Mouse (Mus musculus): ENCODE measurements around the gene Rnf43. TPM values are rescaled to one million over a fixed set of nuclear protein-coding genes. Genes with fewer than 3 reads are reported as not detected.

Gene Rnf43
- total and polyA plus RNA-seq, 3 experiments: 8.7 to 28.4 (median 14.8) TPM

- Histone ChIP-seq H3K36me3 (replicated peaks) (peaks cover 75% of the 10 kb centered on the region), H3K9me3 (replicated peaks) (0 out of 2 replicates have a peak, but pooled peaks cover 2% of the 10 kb centered on the region), H3K4me3 (ENCODE audit: low read depth, low read length) (peak overlapping the region; percentile 67; the same call in 1 of the 2 replicates), H3K4me1 (ENCODE audit: insufficient read depth, low read depth, low read length) (peaks cover 93% of the 10 kb centered on the region), H3K27me3 (ENCODE audit: insufficient read depth, low read length) (no peaks in the 10 kb centered on the region)
- ATAC-seq (ENCODE audit: extremely low read depth, insufficient number of reproducible peaks, low FRiP score, poor library complexity, severe bottlenecking): no peak
- DNase-seq (ENCODE audit: low spot score): no peak
- TF ChIP-seq CTCF (IDR thresholded peaks at IDR 0.05; ENCODE audit: low read depth, low read length): no peak
- no peak for TF ChIP-seq POLR2AphosphoS5 (IDR thresholded peaks at IDR 0.05; ENCODE audit: insufficient replicate concordance, low read depth, low read length)
- no peak for TF ChIP-seq GATA1 (IDR thresholded peaks at IDR 0.05; ENCODE audit: borderline replicate concordance, low read length)
- no peak for TF ChIP-seq GATA2 (IDR thresholded peaks at IDR 0.05; ENCODE audit: borderline replicate concordance, low read depth, low read length)
- no peak for TF ChIP-seq TAL1 (conservative IDR thresholded peaks at IDR 0.05; ENCODE audit: low read depth, low read length)
Measured at GRCm38 (mm10) chr11:87727021-87727420, 64.5 kb downstream of the Rnf43 start.

- TF ChIP-seq GATA2 (IDR thresholded peaks at IDR 0.05; ENCODE audit: borderline replicate concordance, low read depth, low read length): no peak
- 0 out of 2 replicates have a peak, but pooled peaks have one; percentile 11 for TF ChIP-seq TAL1 (conservative IDR thresholded peaks at IDR 0.05; ENCODE audit: low read depth, low read length)
- no peak for ATAC-seq (ENCODE audit: extremely low read depth, insufficient number of reproducible peaks, low FRiP score, poor library complexity, severe bottlenecking)
- peaks cover 95% of the 10 kb centered on the region for H3K4me1 ChIP-seq (ENCODE audit: insufficient read depth, low read depth, low read length)
- no peak for DNase-seq (ENCODE audit: low spot score)
- H3K36me3 ChIP-seq (replicated peaks): peaks cover 78% of the 10 kb centered on the region
- H3K27me3 ChIP-seq (ENCODE audit: insufficient read depth, low read length): no peaks in the 10 kb centered on the region
- H3K9me3 ChIP-seq (replicated peaks): 0 out of 2 replicates have a peak, but pooled peaks cover 2% of the 10 kb centered on the region
- H3K4me3 ChIP-seq (ENCODE audit: low read depth, low read length): peak overlapping the region; percentile 67; the same call in 1 of the 2 replicates
Measured at GRCm38 (mm10) chr11:87727471-87727870, 64.9 kb downstream of the Rnf43 start.

- Histone ChIP-seq H3K4me3 (ENCODE audit: low read depth, low read length) (peak overlapping the region; percentile 56; the same call in 1 of the 2 replicates), H3K4me1 (ENCODE audit: insufficient read depth, low read depth, low read length) (peaks cover 95% of the 10 kb centered on the region), H3K36me3 (replicated peaks) (peaks cover 78% of the 10 kb centered on the region), H3K27me3 (ENCODE audit: insufficient read depth, low read length) (no peaks in the 10 kb centered on the region), H3K9me3 (replicated peaks) (no peaks in the 10 kb centered on the region)
- ATAC-seq (ENCODE audit: extremely low read depth, insufficient number of reproducible peaks, low FRiP score, poor library complexity, severe bottlenecking): no peak
- TF ChIP-seq POLR2AphosphoS5 (IDR thresholded peaks at IDR 0.05; ENCODE audit: insufficient replicate concordance, low read depth, low read length): no peak
- TF ChIP-seq GATA2 (IDR thresholded peaks at IDR 0.05; ENCODE audit: borderline replicate concordance, low read depth, low read length): no peak
- TF ChIP-seq CTCF (IDR thresholded peaks at IDR 0.05; ENCODE audit: low read depth, low read length): no peak
- TF ChIP-seq GATA1 (IDR thresholded peaks at IDR 0.05; ENCODE audit: borderline replicate concordance, low read length): no peak
- TF ChIP-seq TAL1 (conservative IDR thresholded peaks at IDR 0.05; ENCODE audit: low read depth, low read length): no peak
- DNase-seq (ENCODE audit: low spot score): no peak
Measured at GRCm38 (mm10) chr11:87728850-87729592, 66.5 kb downstream of the Rnf43 start.

GRCm38 (mm10) chr11:87729593-87730185 is 67.2 kb downstream of the Rnf43 start:
- Histone ChIP-seq H3K27me3 (ENCODE audit: insufficient read depth, low read length) (no peaks in the 10 kb centered on the region), H3K4me1 (ENCODE audit: insufficient read depth, low read depth, low read length) (peaks cover 95% of the 10 kb centered on the region), H3K36me3 (replicated peaks) (peaks cover 82% of the 10 kb centered on the region), H3K4me3 (ENCODE audit: low read depth, low read length) (peak overlapping the region; percentile 56; the same call in 1 of the 2 replicates), H3K9me3 (replicated peaks) (no peaks in the 10 kb centered on the region)
- ATAC-seq (ENCODE audit: extremely low read depth, insufficient number of reproducible peaks, low FRiP score, poor library complexity, severe bottlenecking) (no peak), DNase-seq (ENCODE audit: low spot score) (no peak)
- 0 out of 2 replicates have a peak, but pooled peaks have one; percentile 7 for TF ChIP-seq TAL1 (conservative IDR thresholded peaks at IDR 0.05; ENCODE audit: low read depth, low read length)
- no peak for TF ChIP-seq CTCF (IDR thresholded peaks at IDR 0.05; ENCODE audit: low read depth, low read length)
- no peak for TF ChIP-seq POLR2AphosphoS5 (IDR thresholded peaks at IDR 0.05; ENCODE audit: insufficient replicate concordance, low read depth, low read length)
- TF ChIP-seq GATA1 (IDR thresholded peaks at IDR 0.05; ENCODE audit: borderline replicate concordance, low read length): no peak

- no peak for TF ChIP-seq CTCF (IDR thresholded peaks at IDR 0.05; ENCODE audit: low read depth, low read length)
- TF ChIP-seq GATA1 (IDR thresholded peaks at IDR 0.05; ENCODE audit: borderline replicate concordance, low read length): no peak
- TF ChIP-seq POLR2AphosphoS5 (IDR thresholded peaks at IDR 0.05; ENCODE audit: insufficient replicate concordance, low read depth, low read length): no peak
- TF ChIP-seq TAL1 (conservative IDR thresholded peaks at IDR 0.05; ENCODE audit: low read depth, low read length): no peak
- TF ChIP-seq GATA2 (IDR thresholded peaks at IDR 0.05; ENCODE audit: borderline replicate concordance, low read depth, low read length): no peak
- no peak for ATAC-seq (ENCODE audit: extremely low read depth, insufficient number of reproducible peaks, low FRiP score, poor library complexity, severe bottlenecking)
- no peak for DNase-seq (ENCODE audit: low spot score)
- H3K36me3 ChIP-seq (replicated peaks): peaks cover 88% of the 10 kb centered on the region
- peaks cover 95% of the 10 kb centered on the region for H3K4me1 ChIP-seq (ENCODE audit: insufficient read depth, low read depth, low read length)
- H3K9me3 ChIP-seq (replicated peaks): no peaks in the 10 kb centered on the region
- no peaks in the 10 kb centered on the region for H3K27me3 ChIP-seq (ENCODE audit: insufficient read depth, low read length)
- H3K4me3 ChIP-seq (ENCODE audit: low read depth, low read length): no peak overlapping the region; the same call in 1 of the 2 replicates
Measured at GRCm38 (mm10) chr11:87730652-87731310, 68.3 kb downstream of the Rnf43 start.

GRCm38 (mm10) chr11:87734346-87734745 is 71.8 kb downstream of the Rnf43 start:
- ATAC-seq (ENCODE audit: extremely low read depth, insufficient number of reproducible peaks, low FRiP score, poor library complexity, severe bottlenecking) (no peak), DNase-seq (ENCODE audit: low spot score) (no peak)
- H3K27me3 ChIP-seq (ENCODE audit: insufficient read depth, low read length): no peaks in the 10 kb centered on the region
- peaks cover 81% of the 10 kb centered on the region for H3K4me1 ChIP-seq (ENCODE audit: insufficient read depth, low read depth, low read length)
- H3K36me3 ChIP-seq (replicated peaks): peaks cover 63% of the 10 kb centered on the region
- TF ChIP-seq GATA1 (IDR thresholded peaks at IDR 0.05; ENCODE audit: borderline replicate concordance, low read length) (no peak), GATA2 (IDR thresholded peaks at IDR 0.05; ENCODE audit: borderline replicate concordance, low read depth, low read length) (no peak), CTCF (IDR thresholded peaks at IDR 0.05; ENCODE audit: low read depth, low read length) (no peak), POLR2AphosphoS5 (IDR thresholded peaks at IDR 0.05; ENCODE audit: insufficient replicate concordance, low read depth, low read length) (no peak), TAL1 (conservative IDR thresholded peaks at IDR 0.05; ENCODE audit: low read depth, low read length) (no peak)
- no peaks in the 10 kb centered on the region for H3K9me3 ChIP-seq (replicated peaks)
- no peak overlapping the region; the same call in 1 of the 2 replicates for H3K4me3 ChIP-seq (ENCODE audit: low read depth, low read length)
